Mouse (Mus musculus) monocyte, adult 2 months (primary cell): Measurements from ENCODE around the gene Gm49378.

ENCODE experiments used
- DNase-seq, 2 experiments: peaks; one replicate each; pipeline ENCODE4 v3.0.0; 2022; ENCODE audit warnings: low spot score in 2 of 2, low read depth in 1 of 2

Gene Gm49378

GRCm38 (mm10) chr14:55637795-55638194, at the start of gene Gm49378:
TSS of gene Gm49378 (minus strand) at chr14:55637895.
- DNase-seq: no peak

GRCm38 (mm10) chr14:55682118-55682493, 44.4 kb upstream of the Gm49378 start:
- no peak for DNase-seq

GRCm38 (mm10) chr14:55681160-55682117, 43.7 kb upstream of the Gm49378 start, which contains the start of gene Tinf2:
TSS of gene Tinf2 (minus strand) at chr14:55681820.
- DNase-seq: peak; percentile 84 to 94

- DNase-seq: no peak
Observed at GRCm38 (mm10) chr14:55677615-55678014, 39.9 kb upstream of the Gm49378 start.

- DNase-seq: no peak
Observed at GRCm38 (mm10) chr14:55672741-55673060, 35.0 kb upstream of the Gm49378 start.

GRCm38 (mm10) chr14:55671833-55672740, 34.4 kb upstream of the Gm49378 start, which contains the start of the genes Gmpr2 and Nedd8:
TSS of gene Gmpr2 (plus strand) at chr14:55671941.
TSS of gene Nedd8 (minus strand) at chr14:55672124.
- DNase-seq: peak; percentile 79 to 85

GRCm38 (mm10) chr14:55671486-55671832, 33.8 kb upstream of the Gm49378 start:
- DNase-seq: no peak

GRCm38 (mm10) chr14:55660636-55661035, 22.9 kb upstream of the Gm49378 start:
- no peak for DNase-seq

- peak; percentile 47 to 69 for DNase-seq
Observed at GRCm38 (mm10) chr14:55659960-55660573, 22.4 kb upstream of the Gm49378 start, which contains the start of gene Mdp1. TSS of gene Mdp1 (minus strand) at chr14:55660508.

GRCm38 (mm10) chr14:55658011-55658410, 20.3 kb upstream of the Gm49378 start:
- DNase-seq: no peak

- DNase-seq: no peak
Observed at GRCm38 (mm10) chr14:55656935-55657334, 19.2 kb upstream of the Gm49378 start.

- DNase-seq: no peak
Observed at GRCm38 (mm10) chr14:55651528-55651927, 13.8 kb upstream of the Gm49378 start.

GRCm38 (mm10) chr14:55649884-55650283, 12.2 kb upstream of the Gm49378 start, which contains the start of gene Tssk4:
TSS of gene Tssk4 (plus strand) at chr14:55650184.
- no peak for DNase-seq

GRCm38 (mm10) chr14:55644261-55644888, 6.7 kb upstream of the Gm49378 start:
- no peak for DNase-seq

GRCm38 (mm10) chr14:55643060-55643907, 5.6 kb upstream of the Gm49378 start, which contains the start of gene Tm9sf1:
TSS of gene Tm9sf1 (minus strand) at chr14:55643806.
- peak; percentile 67 to 85 for DNase-seq

- DNase-seq: no peak
Observed at GRCm38 (mm10) chr14:55642679-55643059, 5.0 kb upstream of the Gm49378 start.

- DNase-seq: no peak
Observed at GRCm38 (mm10) chr14:55641291-55641690, 3.6 kb upstream of the Gm49378 start.

GRCm38 (mm10) chr14:55640816-55641215, 3.1 kb upstream of the Gm49378 start:
- DNase-seq: no peak

GRCm38 (mm10) chr14:55635523-55636007, 2.1 kb downstream of the Gm49378 start, which contains the start of gene Ipo4:
TSS of gene Ipo4 (minus strand) at chr14:55635957.
- peak; percentile 63 to 77 for DNase-seq
